Mouse (Mus musculus) neural tube, embryonic 12.5 days (tissue): ENCODE results near the gene Msantd3. TPM values are rescaled to one million over a fixed set of nuclear protein-coding genes. Genes with fewer than 3 reads are reported as not detected.

Experiments used
- ATAC-seq: fragments of 200-750 bp; cut with Nextera tagmentation; 2 replicates; pipeline ENCODE4 v1.8.0; 2017; ENCODE audit warnings: low read depth, mild to moderate bottlenecking, moderate TSS enrichment, moderate library complexity; ENCODE audit not compliant: low FRiP score
- H3K27ac ChIP-seq: fragments of 300-500 bp; sonication (generic); 2 replicates; pipeline ENCODE4 v1.5.1; 2016
- H3K27me3 ChIP-seq: fragments of 300-500 bp; sonication (generic); replicated peaks from 2 replicates; pipeline ENCODE4 v1.6.1; 2016; ENCODE audit warnings: mild to moderate bottlenecking
- H3K36me3 ChIP-seq: fragments of 300-500 bp; sonication (generic); 2 replicates; pipeline ENCODE4 v1.6.1; 2016; ENCODE audit warnings: mild to moderate bottlenecking
- H3K4me1 ChIP-seq: fragments of 300-500 bp; sonication (generic); 2 replicates; pipeline ENCODE4 v1.6.1; 2016
- H3K4me2 ChIP-seq: fragments of 300-500 bp; sonication (generic); replicated peaks from 2 replicates; pipeline ENCODE4 v1.6.1; 2016; ENCODE audit warnings: mild to moderate bottlenecking
- H3K4me3 ChIP-seq: fragments of 300-500 bp; sonication (generic); 2 replicates; pipeline ENCODE4 v1.5.1; 2016
- H3K9ac ChIP-seq: fragments of 300-500 bp; sonication (generic); 2 replicates; pipeline ENCODE4 v1.6.1; 2016; ENCODE audit warnings: mild to moderate bottlenecking
- H3K9me3 ChIP-seq: fragments of 300-500 bp; sonication (generic); 2 replicates; pipeline ENCODE4 v1.6.1; 2016; ENCODE audit warnings: mild to moderate bottlenecking
- WGBS: fragments of 180-500 bp; shearing (Covaris S2); methylation state at CpG from one replicate; pipeline ENCODE4 v1.1.7; 2016; 5-methylcytosine and 5-hydroxymethylcytosine counted together
- polyA plus RNA-seq: library from polyadenylated mRNA; unstranded; fragments of >200 nt; fragmentation: Nextera tagmentation; extraction: Ambion mirVana; gene quantifications from 2 replicates; pipeline ENCODE4 v1.2.1, GENCODE M21; 2016

The Msantd3 gene
- polyA plus RNA-seq, 1 experiment from 2014 or later: 51.3 TPM

DNA sequence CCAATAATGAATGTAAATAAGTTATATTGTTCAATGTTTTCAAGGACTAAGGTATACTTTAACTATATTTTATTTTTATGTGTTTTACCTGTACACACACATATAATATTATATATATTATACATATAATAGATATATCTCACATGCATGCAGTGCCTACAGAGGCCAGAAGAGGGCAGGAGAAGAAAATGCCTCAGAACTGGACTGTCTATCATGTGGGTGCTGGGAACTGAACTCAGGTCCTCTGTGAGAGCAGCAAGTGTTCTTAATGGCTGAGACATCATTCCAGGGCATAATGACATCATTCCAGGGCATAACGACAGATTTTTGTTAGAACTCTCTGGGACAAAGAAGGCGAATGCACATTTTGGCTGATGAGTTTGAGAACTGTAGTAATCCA lies 47.8 kb downstream of the Msantd3 start:
- ATAC-seq: no peak
- 0 out of 2 replicates have a peak, but pooled peaks cover 6% of the 10 kb centered on the region for H3K4me1 ChIP-seq
- H3K4me3 ChIP-seq: no peak overlapping the region
- H3K36me3 ChIP-seq: peaks cover 4% of the 10 kb centered on the region; the same call in 1 of the 2 replicates
- no peaks in the 10 kb centered on the region for H3K9me3 ChIP-seq
- no peak overlapping the region for H3K27ac ChIP-seq
- no peak overlapping the region for H3K9ac ChIP-seq
- H3K27me3 ChIP-seq: no peaks in the 10 kb centered on the region
- no peak overlapping the region; the same call in 1 of the 2 replicates for H3K4me2 ChIP-seq
- 96% methylated on average over 2 of the region's 2 CpGs for WGBS

DNA sequence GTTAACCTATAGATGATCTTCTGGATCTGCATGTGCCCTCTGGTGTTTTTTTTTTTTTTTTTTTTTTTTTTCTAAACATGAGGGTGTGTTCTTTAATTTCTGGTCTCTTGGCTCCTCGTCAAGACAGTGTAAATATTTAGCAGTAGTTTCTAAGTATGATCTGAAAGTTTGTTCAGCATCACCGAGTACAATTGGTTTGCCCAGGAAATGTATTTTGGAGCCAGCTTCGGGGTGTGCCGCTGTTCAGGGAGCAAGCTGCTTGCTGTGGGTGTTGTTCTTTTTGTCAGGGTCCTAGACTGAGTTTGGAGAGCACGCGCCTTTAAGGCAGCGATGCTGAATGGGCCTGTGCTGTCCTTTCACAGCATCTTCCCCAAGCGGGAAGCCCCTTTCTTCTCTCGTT lies 48.8 kb downstream of the Msantd3 start:
- no peak overlapping the region for H3K9ac ChIP-seq

DNA sequence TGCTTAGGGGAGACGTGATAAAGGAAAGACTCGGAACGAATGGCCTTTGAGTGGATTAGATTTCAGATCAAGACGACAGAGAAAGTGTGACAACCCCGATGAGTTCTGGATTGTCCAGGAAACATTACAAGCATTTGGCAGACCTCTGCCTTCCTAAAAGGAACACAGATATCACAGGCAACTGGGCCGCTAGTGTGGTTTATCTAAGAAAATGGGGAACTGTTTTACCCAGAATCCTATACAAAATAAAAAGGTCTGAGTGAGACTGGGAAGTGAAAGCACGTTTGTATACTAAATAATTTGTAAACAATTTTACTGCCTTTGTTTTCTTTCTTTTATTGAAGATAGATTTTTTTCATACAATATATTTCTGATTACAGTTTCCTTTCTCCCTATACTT lies 51.1 kb downstream of the Msantd3 start:
- 95% methylated on average over 7 of the region's 7 CpGs for WGBS

More for the DNA sequence above, 48.8 kb downstream of the Msantd3 start:
- Histone ChIP-seq H3K27me3 (no peaks in the 10 kb centered on the region), H3K4me3 (no peak overlapping the region), H3K9me3 (no peaks in the 10 kb centered on the region), H3K4me1 (0 out of 2 replicates have a peak, but pooled peaks cover 3% of the 10 kb centered on the region), H3K36me3 (peaks cover 4% of the 10 kb centered on the region; the same call in 1 of the 2 replicates), H3K27ac (no peak overlapping the region), H3K4me2 (no peak overlapping the region)
- WGBS: 83% methylated on average over 9 of the region's 9 CpGs
- ATAC-seq: no peak

GRCm38 (mm10) chr4:48591390-48591789 lies 51.7 kb downstream of the Msantd3 start:
- no peak overlapping the region for H3K4me2 ChIP-seq
- no peak overlapping the region for H3K4me3 ChIP-seq
- 90% methylated on average over 3 of the region's 3 CpGs for WGBS
- H3K4me1 ChIP-seq: 0 out of 2 replicates have a peak, but pooled peaks cover 3% of the 10 kb centered on the region
- peaks cover 4% of the 10 kb centered on the region; the same call in 1 of the 2 replicates for H3K36me3 ChIP-seq
- H3K27ac ChIP-seq: no peak overlapping the region
- H3K27me3 ChIP-seq: no peaks in the 10 kb centered on the region
- H3K9ac ChIP-seq: no peak overlapping the region
- ATAC-seq: no peak
- no peaks in the 10 kb centered on the region for H3K9me3 ChIP-seq

More for the DNA sequence above, 51.1 kb downstream of the Msantd3 start:
- H3K27ac ChIP-seq: no peak overlapping the region
- H3K9me3 ChIP-seq: no peaks in the 10 kb centered on the region
- 0 out of 2 replicates have a peak, but pooled peaks cover 3% of the 10 kb centered on the region for H3K4me1 ChIP-seq
- no peak overlapping the region for H3K9ac ChIP-seq
- no peaks in the 10 kb centered on the region for H3K27me3 ChIP-seq
- H3K4me3 ChIP-seq: no peak overlapping the region
- H3K36me3 ChIP-seq: peaks cover 4% of the 10 kb centered on the region; the same call in 1 of the 2 replicates
- ATAC-seq: no peak
- no peak overlapping the region for H3K4me2 ChIP-seq

DNA sequence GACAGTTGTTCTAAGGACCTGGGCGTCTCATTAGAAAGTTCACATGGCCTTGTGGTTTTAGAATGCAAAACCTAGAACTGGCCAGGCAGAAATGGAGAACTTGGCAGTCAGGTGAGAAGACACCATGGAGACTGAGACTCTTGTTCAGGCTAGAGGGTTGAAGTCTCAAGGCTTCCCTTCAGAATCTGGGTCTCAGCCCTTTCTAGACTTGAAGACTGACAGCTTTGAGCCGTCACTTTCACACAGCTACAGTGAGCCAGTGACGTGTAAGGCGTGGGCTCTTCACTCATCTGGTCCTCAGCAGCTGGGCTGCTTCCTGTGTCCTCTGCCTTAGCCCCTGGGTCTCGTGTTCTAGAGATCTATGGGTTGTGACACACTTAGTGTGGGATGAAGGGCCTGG lies 52.6 kb downstream of the Msantd3 start:
- Histone ChIP-seq H3K4me1 (no peaks in the 10 kb centered on the region), H3K27me3 (no peaks in the 10 kb centered on the region), H3K4me3 (no peak overlapping the region), H3K9ac (no peak overlapping the region), H3K9me3 (no peaks in the 10 kb centered on the region), H3K27ac (no peak overlapping the region), H3K4me2 (no peak overlapping the region), H3K36me3 (peaks cover 4% of the 10 kb centered on the region; the same call in 1 of the 2 replicates)
- 76% methylated on average over 5 of the region's 5 CpGs for WGBS
- no peak for ATAC-seq

GRCm38 (mm10) chr4:48592844-48593243 lies 53.1 kb downstream of the Msantd3 start:
- no peaks in the 10 kb centered on the region for H3K27me3 ChIP-seq
- H3K4me1 ChIP-seq: no peaks in the 10 kb centered on the region
- WGBS: 97% methylated on average over 7 of the region's 7 CpGs
- H3K9me3 ChIP-seq: no peaks in the 10 kb centered on the region
- H3K27ac ChIP-seq: no peak overlapping the region
- ATAC-seq: no peak
- no peak overlapping the region for H3K4me3 ChIP-seq
- H3K4me2 ChIP-seq: no peak overlapping the region
- H3K9ac ChIP-seq: no peak overlapping the region
- peaks cover 4% of the 10 kb centered on the region; the same call in 1 of the 2 replicates for H3K36me3 ChIP-seq

- H3K27ac ChIP-seq: no peak overlapping the region
- ATAC-seq: no peak
- H3K4me2 ChIP-seq: no peak overlapping the region
- 92% methylated on average over 7 of the region's 7 CpGs for WGBS
- no peaks in the 10 kb centered on the region for H3K9me3 ChIP-seq
- no peak overlapping the region for H3K9ac ChIP-seq
- H3K27me3 ChIP-seq: no peaks in the 10 kb centered on the region
- H3K36me3 ChIP-seq: no peaks in the 10 kb centered on the region
- 0 out of 2 replicates have a peak, but pooled peaks cover 3% of the 10 kb centered on the region for H3K4me1 ChIP-seq
- H3K4me3 ChIP-seq: no peak overlapping the region
Observed at GRCm38 (mm10) chr4:48596111-48596510, 56.4 kb downstream of the Msantd3 start.

DNA sequence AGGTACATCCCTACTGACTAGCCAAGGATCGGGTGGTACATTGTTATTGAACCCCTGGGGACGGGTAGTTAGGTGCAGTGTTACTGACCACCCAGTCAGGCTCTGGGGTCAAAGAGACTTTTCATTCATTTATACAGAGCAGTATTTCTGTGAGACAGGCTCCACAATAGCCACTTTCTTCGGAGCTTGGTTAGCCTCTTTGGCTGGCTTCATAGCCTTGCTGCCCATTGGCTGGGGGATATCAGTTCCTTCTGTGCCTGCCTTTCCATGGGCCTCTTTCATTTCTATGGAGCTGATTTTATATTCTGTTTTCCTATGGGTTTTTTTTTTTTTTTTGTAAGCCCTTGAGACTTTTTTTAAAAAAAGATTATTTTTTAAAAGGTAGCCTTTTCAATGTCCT lies 65.9 kb downstream of the Msantd3 start:
- WGBS: 29% methylated on average over 3 of the region's 3 CpGs
- H3K4me1 ChIP-seq: peaks cover 3% of the 10 kb centered on the region; the same call in 1 of the 2 replicates
- no peak overlapping the region for H3K4me3 ChIP-seq
- H3K27me3 ChIP-seq: no peaks in the 10 kb centered on the region
- no peak overlapping the region for H3K27ac ChIP-seq
- peaks cover 14% of the 10 kb centered on the region; the same call in 1 of the 2 replicates for H3K36me3 ChIP-seq
- H3K9ac ChIP-seq: no peak overlapping the region
- no peak overlapping the region for H3K4me2 ChIP-seq
- ATAC-seq: no peak; the same call in 1 of the 2 replicates
- H3K9me3 ChIP-seq: no peaks in the 10 kb centered on the region

DNA sequence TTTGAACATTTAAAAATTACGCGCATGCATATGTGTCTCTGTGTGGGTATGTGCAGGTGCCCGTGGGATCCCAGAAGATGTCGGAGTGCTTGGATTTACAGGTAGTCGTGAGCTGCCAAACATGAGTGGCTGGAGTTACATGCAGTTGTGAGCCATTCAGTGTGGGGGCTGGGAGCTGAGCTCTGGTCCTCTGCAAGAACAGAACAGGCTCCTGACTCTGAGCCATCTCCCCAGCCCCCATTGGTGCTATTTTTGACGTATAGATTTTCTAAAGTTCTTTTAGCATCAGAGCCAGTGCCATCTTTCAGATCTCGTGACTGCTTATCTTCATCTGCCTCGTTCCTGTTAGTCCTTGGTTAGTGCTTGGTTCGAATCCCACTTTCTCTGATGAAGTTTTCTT lies 69.8 kb downstream of the Msantd3 start:
- Histone ChIP-seq H3K27ac (no peak overlapping the region), H3K4me3 (no peak overlapping the region), H3K4me2 (no peak overlapping the region), H3K36me3 (peaks cover 32% of the 10 kb centered on the region), H3K27me3 (no peaks in the 10 kb centered on the region), H3K9ac (no peak overlapping the region), H3K4me1 (peaks cover 3% of the 10 kb centered on the region; the same call in 1 of the 2 replicates), H3K9me3 (no peaks in the 10 kb centered on the region)
- 95% methylated on average over 9 of the region's 9 CpGs for WGBS
- no peak for ATAC-seq

DNA sequence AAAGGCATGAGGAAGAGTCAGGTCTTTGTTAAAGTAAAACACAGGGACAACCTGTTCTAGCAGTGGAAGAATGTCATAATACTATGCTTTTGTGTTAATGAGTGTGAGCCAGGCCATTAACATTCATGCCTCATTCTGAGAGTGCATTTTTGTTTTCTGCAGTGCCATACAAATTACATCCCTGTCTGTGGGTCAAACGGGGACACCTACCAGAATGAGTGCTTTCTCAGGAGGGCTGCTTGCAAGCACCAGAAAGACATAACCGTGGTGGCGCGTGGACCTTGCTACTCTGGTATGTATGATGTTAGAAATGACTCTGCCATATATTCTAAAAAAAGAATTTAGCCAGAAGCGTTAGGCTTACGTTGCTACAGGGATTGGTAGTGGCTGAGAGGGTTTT lies 70.5 kb downstream of the Msantd3 start:
- peaks cover 32% of the 10 kb centered on the region for H3K36me3 ChIP-seq
- no peaks in the 10 kb centered on the region for H3K27me3 ChIP-seq
- H3K4me1 ChIP-seq: peaks cover 3% of the 10 kb centered on the region; the same call in 1 of the 2 replicates
- H3K27ac ChIP-seq: no peak overlapping the region
- no peak overlapping the region for H3K4me3 ChIP-seq
- WGBS: 88% methylated on average over 6 of the region's 6 CpGs
- H3K9me3 ChIP-seq: no peaks in the 10 kb centered on the region
- H3K9ac ChIP-seq: no peak overlapping the region
- H3K4me2 ChIP-seq: no peak overlapping the region
- no peak for ATAC-seq

Other genes with a start within 250 kb of the Msantd3 start
- gene Tex10, start 66.5 kb upstream of the Msantd3 start, polyA plus RNA-seq: 47.2 and 53.5 TPM in 2 replicates
- gene Tmeff1, start 45.2 kb downstream of the Msantd3 start, polyA plus RNA-seq: 328 and 330 TPM in 2 replicates
- 2.6 and 2.8 TPM in 2 replicates for gene Cavin4, start 123.6 kb downstream of the Msantd3 start, polyA plus RNA-seq